Mouse (Mus musculus) hematopoietic stem cell, adult 5-6 weeks (primary cell): Measurements from ENCODE around the gene Pvalb. TPM values are rescaled to one million over a fixed set of nuclear protein-coding genes. Genes with fewer than 3 reads are reported as not detected.

Experiments
- ATAC-seq, 2 experiments: fragments of 125-278 bp in 1 of 2; replicated peaks in 1 of 2; 2 replicates each; pipeline ENCODE4 v1.8.0; 2016 to 2017; ENCODE audit warnings: inconsistent platforms in 2 of 2, mild to moderate bottlenecking in 2 of 2, moderate number of reproducible peaks in 2 of 2, low read depth in 1 of 2, moderate TSS enrichment in 1 of 2; ENCODE audit not compliant: low FRiP score in 2 of 2, poor library complexity in 2 of 2, severe bottlenecking in 2 of 2, insufficient read depth in 1 of 2, low TSS enrichment in 1 of 2
- total RNA-seq: library from RNA; stranded (forward); fragments of 172-1452, 232-1000 nt; gene quantifications from 2 replicates; pipeline ENCODE4 v1.2.3, GENCODE M21; 2017

The Pvalb gene
- total RNA-seq, 1 experiment from 2014 or later, result not detected

- no peak for ATAC-seq
These were observed 33.0 kb downstream of the Pvalb start for GRCm38 (mm10) chr15:78172899-78173817.

DNA sequence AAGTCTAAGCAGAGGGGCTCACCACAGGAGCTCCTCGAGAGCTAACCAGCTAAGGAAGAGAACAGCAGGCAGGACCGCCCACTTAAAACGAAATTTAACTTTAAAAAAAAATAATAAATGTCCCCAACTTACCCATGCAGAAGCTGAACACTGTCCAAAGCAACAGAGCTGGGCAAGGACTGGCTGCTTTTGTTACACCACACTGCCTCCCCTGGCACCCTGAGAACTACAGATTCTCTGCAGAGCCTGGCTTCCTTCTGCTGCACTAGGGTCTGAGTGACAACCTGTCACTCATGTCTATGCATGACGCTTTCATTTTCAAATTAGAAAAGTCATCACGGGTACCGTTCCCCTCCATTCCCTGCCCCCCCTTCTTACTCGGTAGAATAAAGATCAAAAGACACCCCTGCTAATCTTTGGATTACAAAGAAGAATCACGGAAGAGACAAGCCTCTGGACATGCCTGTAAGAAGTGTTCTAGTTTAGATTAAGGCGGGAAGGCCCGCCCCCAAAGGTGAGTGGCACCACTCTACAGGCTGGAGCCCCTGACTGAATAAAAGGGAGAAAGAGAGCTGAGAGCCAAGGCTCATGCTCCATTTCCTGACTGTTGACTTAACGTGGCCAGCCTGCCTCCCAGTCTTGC is 33.8 kb downstream of the Pvalb start:
- ATAC-seq, result no peak

DNA sequence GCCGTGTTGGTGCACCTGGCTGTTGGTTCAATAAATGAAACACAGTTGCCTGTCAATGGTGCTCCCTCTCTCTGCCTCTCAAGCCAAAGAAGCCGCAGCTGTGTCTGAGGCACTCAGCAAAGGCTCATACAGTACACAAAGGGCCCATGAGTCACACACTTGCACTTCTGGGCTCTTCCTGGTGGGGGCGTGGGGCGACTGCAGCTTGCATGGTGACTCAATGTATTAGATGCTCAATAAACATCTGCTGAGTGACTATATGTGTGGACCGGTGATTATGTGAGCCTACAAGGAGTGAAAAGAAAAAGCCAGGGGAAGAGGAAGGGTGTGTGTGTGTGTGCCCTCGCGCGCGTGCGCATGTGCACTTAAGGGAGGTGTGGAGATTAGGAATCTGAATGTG is 34.5 kb downstream of the Pvalb start:
- ATAC-seq, result no peak

DNA sequence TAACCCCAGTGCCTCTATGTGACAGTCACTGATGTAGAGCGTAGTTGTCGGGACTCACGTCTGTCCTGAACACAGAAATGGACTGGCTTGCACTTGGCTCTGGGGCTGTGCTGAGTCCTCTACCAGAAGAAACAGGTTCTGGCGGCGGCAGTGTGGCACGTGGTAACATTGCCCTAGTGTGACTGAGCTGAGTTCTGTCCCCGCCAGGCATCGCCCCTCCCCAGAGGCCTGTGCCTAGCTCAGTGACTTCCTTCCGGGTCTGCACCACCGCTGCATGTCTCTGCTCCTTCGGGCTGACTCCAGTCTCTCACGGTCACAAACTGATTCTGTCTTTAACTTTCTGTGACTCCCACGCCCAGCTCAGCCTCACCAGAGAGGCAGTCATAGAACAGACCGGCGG is 35.5 kb downstream of the Pvalb start:
- no peak for ATAC-seq

- ATAC-seq, result no peak
These were observed 36.6 kb downstream of the Pvalb start for GRCm38 (mm10) chr15:78169566-78169965.

GRCm38 (mm10) chr15:78165292-78165691 is 40.9 kb downstream of the Pvalb start:
- ATAC-seq, result no peak

DNA sequence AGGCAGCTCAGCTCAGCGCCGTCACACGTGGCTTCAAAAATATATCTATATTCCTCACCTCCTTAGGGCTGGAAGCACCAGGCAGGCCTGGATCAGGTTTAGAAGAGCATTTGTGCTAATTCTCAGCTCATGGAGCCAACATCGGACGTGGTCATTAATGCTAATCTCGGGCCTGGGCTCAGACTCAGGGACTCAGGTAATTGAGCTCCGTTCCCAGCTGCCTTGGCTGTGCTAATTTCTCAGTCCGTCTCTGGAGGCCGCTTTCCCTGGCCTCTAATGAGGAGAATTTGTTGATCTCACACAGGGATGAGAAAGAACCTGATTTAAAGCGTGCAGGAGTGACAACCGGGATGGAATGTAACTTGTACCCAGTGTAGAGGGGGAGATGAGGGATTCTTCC is 41.7 kb downstream of the Pvalb start:
- ATAC-seq, result no peak

DNA sequence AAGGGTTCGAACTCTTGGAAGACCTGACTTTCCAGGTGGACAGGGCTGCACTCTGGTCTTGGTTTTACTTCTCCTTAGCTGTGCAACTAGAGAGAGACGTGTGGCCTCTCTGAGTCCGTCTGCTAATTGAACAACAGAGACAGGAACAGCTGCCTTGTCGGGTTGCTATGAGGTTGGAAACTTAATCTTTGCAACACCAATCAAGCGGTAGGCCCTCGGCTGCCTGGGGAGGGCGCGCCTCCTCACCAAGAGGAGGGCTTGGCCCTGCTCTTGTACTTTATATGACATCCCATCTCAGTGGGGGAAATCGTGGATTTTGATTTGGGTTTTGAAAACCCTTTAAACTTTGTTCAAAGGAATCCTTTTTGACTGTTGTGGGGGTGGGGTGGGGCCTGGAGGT is 44.3 kb downstream of the Pvalb start:
- ATAC-seq, result no peak

- no peak for ATAC-seq
These were observed 47.9 kb downstream of the Pvalb start for GRCm38 (mm10) chr15:78158335-78158734.

DNA sequence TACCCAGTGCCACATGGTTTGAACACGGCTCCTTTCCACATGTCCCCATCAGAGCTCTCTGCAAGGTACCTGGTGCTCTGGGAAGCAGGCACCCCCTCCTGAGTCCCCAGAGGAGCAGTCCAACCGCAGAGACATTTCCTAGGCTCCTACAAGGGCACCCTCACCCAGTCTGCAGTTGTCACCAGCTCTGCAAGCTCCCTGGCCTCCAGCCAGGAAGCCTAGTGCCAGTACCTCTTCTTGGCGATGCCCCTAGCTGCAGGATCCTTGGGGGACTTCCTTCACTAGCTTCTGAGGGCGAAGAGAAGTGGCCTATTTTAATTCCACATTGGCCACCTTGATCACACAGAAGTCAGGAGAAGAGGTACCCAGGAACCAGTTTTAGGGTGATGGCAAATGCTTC is 48.4 kb downstream of the Pvalb start:
- no peak for ATAC-seq

- no peak for ATAC-seq
These were observed 48.9 kb downstream of the Pvalb start for GRCm38 (mm10) chr15:78157330-78157729.

DNA sequence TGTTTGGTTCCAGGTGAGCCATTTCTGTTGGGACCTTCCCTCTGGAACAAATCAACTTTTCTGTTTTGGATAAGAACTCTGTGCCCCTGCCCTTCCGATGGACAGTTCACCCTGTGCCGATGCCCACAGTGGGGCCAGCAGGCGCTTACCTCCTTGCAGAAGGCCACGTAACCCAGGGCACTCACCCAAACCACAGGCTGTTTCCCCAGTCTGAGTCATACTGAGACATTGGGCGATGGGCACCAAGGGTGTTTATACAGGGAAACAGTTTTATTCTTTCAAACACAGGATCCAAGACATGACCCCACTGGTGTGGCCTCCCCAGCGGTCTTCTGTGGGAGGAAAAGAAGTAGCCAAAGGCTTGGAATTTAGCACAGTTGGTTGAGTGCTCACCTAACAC is 50.8 kb downstream of the Pvalb start:
- no peak for ATAC-seq

DNA sequence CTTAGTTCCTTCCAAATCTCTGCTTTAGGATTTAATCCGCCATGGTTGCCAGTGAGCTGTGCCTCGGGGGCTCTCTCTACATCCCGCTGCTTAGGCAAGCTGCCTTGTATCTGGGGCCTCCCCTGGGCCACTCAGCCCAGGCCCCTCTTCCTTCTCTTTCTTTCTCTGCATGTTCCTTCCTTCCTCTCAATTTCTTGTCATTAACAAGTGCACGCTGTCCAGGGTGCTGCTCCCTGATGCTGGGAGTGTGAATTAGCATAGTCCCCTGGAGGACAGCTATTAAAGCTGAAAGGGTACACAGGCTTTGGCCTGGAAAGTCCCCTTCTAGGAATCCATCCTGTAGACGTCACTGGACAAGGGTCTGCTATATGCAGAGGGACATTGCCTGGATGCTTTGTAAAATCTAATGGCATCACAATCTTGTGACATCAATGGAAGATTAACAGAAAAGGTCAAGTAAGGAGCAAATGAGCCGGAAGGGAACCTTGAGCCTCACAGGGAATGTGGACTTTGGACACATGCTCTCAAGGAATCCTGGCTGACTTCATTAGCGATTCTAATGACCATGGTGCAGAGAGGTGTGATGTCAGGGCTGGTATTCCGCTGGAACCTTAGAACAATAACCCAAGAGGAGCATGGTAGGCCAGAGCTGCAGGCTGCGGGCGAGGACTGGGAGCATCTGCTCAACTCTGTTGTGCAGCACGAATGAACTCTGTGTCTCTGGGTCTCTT is 53.0 kb downstream of the Pvalb start:
- no peak for ATAC-seq

- no peak for ATAC-seq
These were observed 57.6 kb downstream of the Pvalb start for GRCm38 (mm10) chr15:78148565-78148964.

Other genes with a start within 250 kb of the Pvalb start
- 31.9 and 38.8 TPM in 2 replicates for gene Foxred2, start 249.7 kb downstream of the Pvalb start, total RNA-seq
- 242 and 244 TPM in 2 replicates for gene Eif3d, start 235.6 kb downstream of the Pvalb start, total RNA-seq
- gene Cacng2, start 86.4 kb downstream of the Pvalb start, total RNA-seq, result not detected in 2 replicates
- gene Ift27, start 32.3 kb downstream of the Pvalb start, total RNA-seq, result 9.9 and 10.5 TPM in 2 replicates
- 55.9 and 70.4 TPM in 2 replicates for gene Ncf4, start 38.4 kb upstream of the Pvalb start, total RNA-seq
- 1.7 and 3.3 TPM in 2 replicates for gene Csf2rb2, start 99.3 kb upstream of the Pvalb start, total RNA-seq
- gene Csf2rb, start 119.4 kb upstream of the Pvalb start, total RNA-seq, result 21.4 and 24.5 TPM in 2 replicates
- gene Tex33, start 189.5 kb upstream of the Pvalb start, total RNA-seq, result 0.75 TPM in 1 of 2 replicates, not detected in the other
- gene Tst, start 199.5 kb upstream of the Pvalb start, total RNA-seq, result 9.5 and 16.6 TPM in 2 replicates
- 19.4 and 24.1 TPM in 2 replicates for gene Mpst, start 200.0 kb upstream of the Pvalb start, total RNA-seq
- 17.7 and 21.4 TPM in 2 replicates for gene Kctd17, start 222.2 kb upstream of the Pvalb start, total RNA-seq